Mouse (Mus musculus) liver, adult 2 months (tissue): ENCODE results near the gene Slc31a2. TPM values are rescaled to one million over a fixed set of nuclear protein-coding genes. Genes with fewer than 3 reads are reported as not detected.

ENCODE experiments used
- DNase-seq: peaks from one replicate; pipeline ENCODE4 v3.0.0-alpha.2; 2011; ENCODE audit warnings: low read depth, low spot score; ENCODE audit errors: extremely low read depth
- H3K27ac ChIP-seq: fragments of 200-500 bp; replicated peaks from 2 replicates; pipeline ENCODE4 v1.5.1; 2012; ENCODE audit warnings: low read depth, mild to moderate bottlenecking, control low read depth, inconsistent platforms, low read length; ENCODE audit not compliant: insufficient read depth
- H3K27me3 ChIP-seq: fragments of 200-500 bp; 2 replicates; pipeline ENCODE4 v1.6.1; 2012; ENCODE audit warnings: mild to moderate bottlenecking, moderate library complexity, low read length, inconsistent platforms; ENCODE audit not compliant: control insufficient read depth, insufficient read depth
- H3K36me3 ChIP-seq: fragments of 200-500 bp; 2 replicates; pipeline ENCODE4 v1.6.1; 2012; ENCODE audit warnings: low read length, inconsistent platforms; ENCODE audit not compliant: control insufficient read depth, insufficient read depth
- H3K4me1 ChIP-seq: fragments of 200-500 bp; 2 replicates; pipeline ENCODE4 v1.6.1; 2011; ENCODE audit warnings: low read length; ENCODE audit not compliant: control insufficient read depth, insufficient read depth
- H3K4me3 ChIP-seq: fragments of 200-500 bp; 2 replicates; pipeline ENCODE4 v1.5.1; 2011; ENCODE audit warnings: low read depth, mild to moderate bottlenecking, control low read depth, low read length, moderate library complexity; ENCODE audit not compliant: insufficient read depth
- H3K79me2 ChIP-seq: fragments of 200-500 bp; 2 replicates; pipeline ENCODE4 v1.6.1; 2012; ENCODE audit warnings: inconsistent platforms, mild to moderate bottlenecking, low read length, moderate library complexity; ENCODE audit not compliant: control insufficient read depth, insufficient read depth
- H3K9ac ChIP-seq: fragments of 200-500 bp; 2 replicates; pipeline ENCODE4 v1.6.1; 2012; ENCODE audit warnings: low read depth, mild to moderate bottlenecking, control low read depth, inconsistent platforms, low read length
- CTCF ChIP-seq: fragments of 200-500 bp; IDR thresholded peaks from 2 replicates; pipeline ENCODE4 v1.5.1; 2011; ENCODE audit warnings: low read depth, low read length, control low read depth
- POLR2A ChIP-seq: fragments of 200-500 bp; IDR thresholded peaks from 2 replicates; pipeline ENCODE4 v1.6.1; 2011; ENCODE audit warnings: low read length, control low read depth; ENCODE audit not compliant: insufficient read depth; ENCODE audit errors: extremely low read depth
- WGBS: fragments of 180-500 bp; shearing (Covaris S2); methylation state at CpG from one replicate; pipeline ENCODE4 v1.1.7; 2018; 5-methylcytosine and 5-hydroxymethylcytosine counted together
- polyA plus RNA-seq: library from polyadenylated mRNA; depleted of rRNA; stranded (reverse); fragments of >200 nt; gene quantifications from 2 replicates; pipeline ENCODE4 v1.2.3, GENCODE M21; 2012; rRNA removed
- total RNA-seq: library from RNA; depleted of rRNA; stranded (reverse); fragments of >200 nt; gene quantifications from 2 replicates; pipeline ENCODE4 v1.2.3, GENCODE M21; 2014; rRNA removed

Slc31a2 gene
- total RNA-seq (9.7 and 10.2 TPM in 2 replicates), polyA plus RNA-seq (9.3 and 12.8 TPM in 2 replicates)

DNA sequence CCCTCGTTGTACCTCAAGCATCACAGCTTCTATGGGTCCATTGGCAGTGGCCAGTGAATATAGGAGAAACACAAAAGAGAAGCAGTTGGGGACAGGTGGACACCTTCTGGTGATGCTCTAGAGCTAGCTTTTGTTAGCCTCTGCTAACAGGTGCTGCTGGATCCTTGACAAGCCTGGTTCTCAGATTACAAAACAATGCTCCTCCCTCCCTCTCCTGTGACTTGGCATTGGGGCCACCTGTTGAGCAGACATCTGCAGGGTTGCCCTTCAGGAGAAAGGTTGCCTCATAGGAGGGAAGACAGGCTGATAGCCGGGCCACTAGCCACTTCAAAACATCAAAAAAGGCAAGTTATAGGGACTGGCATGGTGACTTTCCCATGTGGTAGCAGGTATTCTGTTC lies at the start of gene Slc31a2:
TSS of gene Slc31a2 (plus strand) at position 287 of the 400 bp plus-strand sequence.
- Histone ChIP-seq H3K9ac (no peak within 1 kb of the TSS), H3K79me2 (no peaks in the 10 kb centered on the region), H3K27me3 (no peaks in the 10 kb centered on the region), H3K36me3 (no peaks in the 10 kb centered on the region), H3K4me1 (no peaks in the 10 kb centered on the region), H3K4me3 (no peak within 1 kb of the TSS), H3K27ac (no peak within 1 kb of the TSS)
- TF ChIP-seq CTCF (no peak), POLR2A (no peak)
- 35% methylated on average over 2 of the region's 2 CpGs for WGBS
- DNase-seq = peak; percentile 17

DNA sequence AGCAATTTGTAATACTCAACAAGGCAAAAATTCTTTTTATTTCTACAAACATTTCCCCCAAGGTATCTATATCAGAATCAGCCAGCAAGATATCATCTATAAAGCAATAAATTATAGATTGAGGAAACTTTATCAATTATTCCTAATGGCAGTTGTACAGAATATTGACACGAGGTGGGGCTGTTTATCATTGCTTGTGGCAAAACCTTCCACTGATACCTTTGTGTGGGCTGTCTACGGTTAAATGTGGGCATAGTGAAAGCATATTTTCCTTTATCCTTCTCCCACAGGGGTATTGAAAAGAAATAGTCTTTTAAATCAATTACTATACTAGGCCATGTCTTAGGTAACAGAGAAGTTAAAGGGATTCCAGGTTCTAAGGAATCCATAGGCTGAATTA lies 48.9 kb upstream of the Slc31a2 start:
- no peaks in the 10 kb centered on the region; the same call in 1 of the 2 replicates for H3K27me3 ChIP-seq
- H3K4me1 ChIP-seq = peaks cover 2% of the 10 kb centered on the region; the same call in 1 of the 2 replicates
- H3K79me2 ChIP-seq = no peaks in the 10 kb centered on the region
- no peak overlapping the region for H3K9ac ChIP-seq
- WGBS = 80% methylated on average over 2 of the region's 2 CpGs
- no peak overlapping the region for H3K4me3 ChIP-seq
- H3K36me3 ChIP-seq = no peaks in the 10 kb centered on the region
- DNase-seq = no peak
- no peak for TF ChIP-seq CTCF
- TF ChIP-seq POLR2A = no peak
- no peak overlapping the region for H3K27ac ChIP-seq

DNA sequence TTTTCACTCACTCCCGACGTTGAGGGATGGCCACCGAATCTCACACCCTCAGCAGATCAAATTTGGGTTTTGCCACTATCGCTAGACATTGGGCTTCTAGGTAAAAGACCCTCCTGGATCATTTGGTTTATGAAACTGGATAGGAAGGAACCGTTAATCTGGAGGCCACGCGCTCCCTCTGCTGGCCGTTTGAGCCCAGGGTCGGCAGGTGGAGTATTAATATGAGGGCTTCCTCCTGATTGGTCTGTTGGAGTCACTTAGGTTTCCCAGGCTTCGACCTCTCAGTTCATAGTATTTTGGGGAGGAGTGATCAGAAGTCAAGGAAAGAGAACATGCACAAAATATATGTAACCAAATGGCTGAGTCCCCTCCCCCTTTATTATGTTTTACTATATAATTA lies 34.0 kb upstream of the Slc31a2 start:
- TF ChIP-seq POLR2A (no peak), CTCF (peak; percentile 80)
- no peaks in the 10 kb centered on the region for H3K36me3 ChIP-seq
- no peak overlapping the region for H3K4me3 ChIP-seq
- no peak overlapping the region for H3K27ac ChIP-seq
- H3K79me2 ChIP-seq = no peaks in the 10 kb centered on the region
- WGBS = 33% methylated on average over 10 of the region's 10 CpGs
- H3K9ac ChIP-seq = no peak overlapping the region
- no peaks in the 10 kb centered on the region for H3K4me1 ChIP-seq
- H3K27me3 ChIP-seq = no peaks in the 10 kb centered on the region
- DNase-seq = peak; percentile 8

DNA sequence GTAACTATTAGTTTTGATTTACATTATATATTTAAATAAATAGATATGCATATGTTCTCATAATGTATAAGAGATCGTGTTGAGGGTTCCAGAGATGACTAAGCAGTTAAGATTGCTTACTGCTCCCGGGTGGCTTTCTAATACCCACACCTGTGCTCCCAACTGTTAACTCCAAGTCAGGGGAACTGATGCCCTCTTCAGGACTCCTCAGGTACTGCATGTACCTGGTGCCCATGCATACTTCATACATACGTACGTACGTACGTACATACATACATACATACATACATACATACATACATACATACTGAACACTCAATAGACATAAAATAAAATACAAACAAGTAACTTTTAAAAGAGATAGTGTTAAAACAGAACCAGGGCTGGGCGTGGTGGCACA lies 32.9 kb upstream of the Slc31a2 start:
- no peak overlapping the region for H3K27ac ChIP-seq
- WGBS = 85% methylated on average over 7 of the region's 7 CpGs
- no peaks in the 10 kb centered on the region for H3K4me1 ChIP-seq
- H3K4me3 ChIP-seq = no peak overlapping the region
- no peaks in the 10 kb centered on the region for H3K36me3 ChIP-seq
- no peak overlapping the region for H3K9ac ChIP-seq
- no peaks in the 10 kb centered on the region for H3K27me3 ChIP-seq
- TF ChIP-seq CTCF = peak; percentile 44; the same call in 1 of the 2 replicates
- no peak for TF ChIP-seq POLR2A
- peak; percentile 26 for DNase-seq
- H3K79me2 ChIP-seq = no peaks in the 10 kb centered on the region

DNA sequence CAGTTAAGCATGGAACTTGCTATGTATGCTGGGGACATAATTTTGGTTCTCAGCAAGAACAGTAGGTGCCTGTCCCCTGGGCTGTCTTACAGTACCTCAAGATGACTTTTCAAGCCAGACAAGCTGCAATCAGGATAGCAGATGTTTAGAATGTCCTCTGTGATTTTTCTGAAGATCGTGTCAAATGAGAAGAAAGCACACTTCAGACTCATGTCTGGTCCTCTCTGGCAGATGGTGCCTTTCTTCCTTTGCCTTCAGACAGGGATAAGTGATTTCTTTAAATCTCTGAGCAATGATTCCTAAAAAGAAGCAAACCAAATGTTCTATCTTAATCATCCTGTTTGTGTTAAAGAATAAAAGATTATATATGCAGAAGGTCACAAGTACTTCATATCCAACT lies 32.2 kb upstream of the Slc31a2 start:
- no peak overlapping the region for H3K9ac ChIP-seq
- H3K27me3 ChIP-seq = no peaks in the 10 kb centered on the region
- no peak for DNase-seq
- H3K79me2 ChIP-seq = no peaks in the 10 kb centered on the region
- no peak for TF ChIP-seq CTCF
- TF ChIP-seq POLR2A = no peak
- H3K4me1 ChIP-seq = no peaks in the 10 kb centered on the region
- 73% methylated on average over 1 of the region's 1 CpGs for WGBS
- H3K27ac ChIP-seq = no peak overlapping the region
- H3K4me3 ChIP-seq = no peak overlapping the region
- H3K36me3 ChIP-seq = no peaks in the 10 kb centered on the region

DNA sequence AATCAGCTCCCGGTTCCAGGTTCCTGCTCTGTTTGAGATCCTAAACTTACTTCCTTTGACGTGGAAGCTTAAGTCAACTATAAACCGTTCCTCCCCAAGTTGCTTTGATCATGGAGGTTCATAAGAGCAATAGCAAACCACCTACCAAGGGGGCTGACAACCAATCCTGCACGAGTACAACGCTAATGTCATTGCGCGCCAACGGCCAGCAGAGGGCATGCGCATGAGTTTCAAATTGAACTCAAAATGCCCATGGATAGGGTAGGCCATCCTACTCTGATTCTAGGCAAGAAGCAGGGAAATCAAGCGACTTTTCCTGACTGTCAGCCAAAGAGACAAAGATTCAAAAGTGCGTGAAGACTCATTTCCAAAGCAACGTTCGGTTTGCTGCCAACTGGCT lies 31.6 kb upstream of the Slc31a2 start, which contains the start of gene Zfp37:
TSS of gene Zfp37 (minus strand) at position 279 of the 400 bp plus-strand sequence.
- no peak for DNase-seq
- 77% methylated on average over 13 of the region's 13 CpGs for WGBS

More for the DNA sequence above, 31.6 kb upstream of the Slc31a2 start, which contains the start of gene Zfp37:
- no peak within 1 kb of the TSS for H3K9ac ChIP-seq
- no peaks in the 10 kb centered on the region for H3K4me1 ChIP-seq
- H3K4me3 ChIP-seq = no peak within 1 kb of the TSS
- TF ChIP-seq CTCF (peak; percentile 50), POLR2A (no peak)
- H3K36me3 ChIP-seq = no peaks in the 10 kb centered on the region
- no peaks in the 10 kb centered on the region for H3K79me2 ChIP-seq
- H3K27ac ChIP-seq = no peak within 1 kb of the TSS
- H3K27me3 ChIP-seq = no peaks in the 10 kb centered on the region
